Mouse (Mus musculus) ES-E14 (cell line): ENCODE measurements around the gene Xrcc6.

ENCODE experiments used
- CHD2 ChIP-seq: IDR thresholded peaks from 2 replicates; pipeline ENCODE4 v1.6.1; 2014; ENCODE audit warnings: mild to moderate bottlenecking, low read depth, low read length, inconsistent platforms
- MAFK ChIP-seq: IDR thresholded peaks from 2 replicates; pipeline ENCODE4 v1.6.1; 2014; ENCODE audit warnings: mild to moderate bottlenecking, low read depth, low read length, inconsistent platforms; ENCODE audit not compliant: insufficient read depth
- ZC3H11A ChIP-seq: IDR thresholded peaks from 2 replicates; pipeline ENCODE4 v1.6.1; 2012; ENCODE audit warnings: low read depth, mild to moderate bottlenecking, inconsistent platforms, low read length, borderline replicate concordance
- ZNF384 ChIP-seq: IDR thresholded peaks from 2 replicates; pipeline ENCODE4 v1.6.1; 2012; ENCODE audit warnings: low read depth, low read length, inconsistent platforms

- TF ChIP-seq CHD2 (no peak), ZC3H11A (no peak), ZNF384 (no peak), MAFK (no peak)
Measured at GRCm38 (mm10) chr15:81985267-81986161, 2.1 kb upstream of the Xrcc6 start.
